Mouse (Mus musculus) thymus, postnatal 4 days (tissue): ENCODE results near the gene Mdm2.
A peak's percentile ranks its signal among the peaks of the same experiment; 100 is the strongest.
"Not testable (repeated sequence)": the region's sequence is repeated elsewhere in the genome, so short reads cannot be mapped to it uniquely, and the experiment has no call there.

Experiments used
- DNase-seq: peaks from one replicate; pipeline ENCODE4 v3.0.0; 2021

The Mdm2 gene

DNA sequence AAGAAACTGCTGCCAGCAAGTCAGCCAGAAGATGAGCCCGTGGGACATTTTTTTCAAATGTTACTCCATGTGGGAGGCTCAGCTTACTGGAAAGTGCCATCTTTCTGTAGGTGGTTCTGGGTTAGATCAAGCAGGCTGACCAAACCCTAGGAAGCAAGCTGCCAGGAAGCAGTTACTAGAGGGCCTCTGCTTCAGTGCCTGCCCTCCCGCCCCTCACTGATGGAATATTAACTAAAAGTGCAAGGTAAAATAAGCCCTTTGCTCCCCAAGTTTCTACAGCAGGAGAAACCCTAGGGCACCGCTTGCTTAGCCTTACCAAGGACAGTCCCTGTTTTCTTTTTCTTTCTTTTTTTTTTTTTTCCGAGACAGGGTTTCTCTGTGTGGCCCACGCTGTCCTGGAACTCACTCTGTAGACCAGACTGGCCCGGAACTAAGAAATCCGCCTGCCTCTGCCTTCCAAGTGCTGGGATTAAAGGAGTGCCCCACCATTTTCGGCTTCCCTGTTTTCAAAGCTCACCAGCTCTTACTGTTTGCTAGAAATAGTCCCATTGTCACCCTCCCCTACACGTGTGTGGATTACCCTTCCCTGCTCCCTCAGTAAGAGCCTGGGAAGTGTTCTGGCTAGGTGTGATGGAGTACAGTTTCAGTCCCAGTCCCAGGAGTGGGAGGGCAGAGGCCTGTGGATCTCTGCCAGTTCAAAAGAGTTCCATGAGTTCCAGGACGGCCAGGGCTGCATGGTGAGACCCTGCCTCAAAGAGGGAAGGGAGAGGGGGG is 37.9 kb upstream of the Mdm2 start:
- no peak for DNase-seq

DNA sequence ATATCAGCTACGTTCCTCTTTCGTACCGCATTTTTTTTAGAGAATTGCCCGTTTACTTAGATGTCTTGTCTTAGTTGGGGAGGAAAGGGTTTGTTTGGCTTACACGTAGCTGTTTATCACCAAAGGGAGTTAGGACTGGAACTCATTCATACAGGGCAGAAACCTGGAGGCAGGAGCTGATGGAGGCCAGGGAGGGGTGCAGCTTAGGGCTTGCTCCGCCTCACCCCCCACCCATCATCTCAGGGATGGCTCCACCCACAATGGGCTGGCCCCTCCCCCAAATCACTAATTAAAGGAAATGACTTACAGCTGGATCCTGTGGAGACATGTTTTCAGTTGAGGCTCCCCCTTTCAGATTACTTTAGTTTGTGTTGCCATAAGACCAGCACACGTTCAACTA is 37.2 kb upstream of the Mdm2 start:
- DNase-seq, result no peak

DNA sequence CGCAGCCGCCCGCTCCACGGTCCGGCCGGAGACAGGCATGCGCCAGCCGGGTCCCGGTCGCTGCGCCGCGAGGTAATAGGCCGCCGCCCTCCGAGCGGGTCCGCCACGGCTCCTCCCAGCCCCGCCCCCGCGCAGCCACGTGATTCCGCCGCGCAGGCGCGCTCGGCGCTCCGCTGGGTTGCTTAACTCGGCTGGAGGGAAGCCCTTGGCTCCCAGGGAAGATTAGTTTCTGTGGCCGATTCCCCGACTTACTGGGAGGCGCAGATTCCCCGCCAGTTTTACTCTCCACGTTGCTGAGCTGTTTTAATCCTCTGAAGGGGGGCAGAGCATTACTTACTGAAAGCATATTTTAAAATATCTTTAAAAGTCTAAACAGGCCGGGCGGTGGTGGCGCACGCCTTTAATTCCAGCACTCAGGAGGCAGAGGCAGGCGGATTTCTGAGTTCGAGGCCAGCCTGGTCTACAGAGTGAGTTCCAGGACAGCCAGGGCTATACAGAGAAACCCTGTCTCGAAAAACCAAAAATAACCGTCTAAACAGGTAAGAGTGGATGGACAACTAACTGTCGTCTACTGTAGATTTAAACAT is 35.8 kb upstream of the Mdm2 start, which contains the start of gene Slc35e3:
Slc35e3 (minus strand) TSS at position 69 of the 587 bp plus-strand sequence.
- DNase-seq, result peak; percentile 99

DNA sequence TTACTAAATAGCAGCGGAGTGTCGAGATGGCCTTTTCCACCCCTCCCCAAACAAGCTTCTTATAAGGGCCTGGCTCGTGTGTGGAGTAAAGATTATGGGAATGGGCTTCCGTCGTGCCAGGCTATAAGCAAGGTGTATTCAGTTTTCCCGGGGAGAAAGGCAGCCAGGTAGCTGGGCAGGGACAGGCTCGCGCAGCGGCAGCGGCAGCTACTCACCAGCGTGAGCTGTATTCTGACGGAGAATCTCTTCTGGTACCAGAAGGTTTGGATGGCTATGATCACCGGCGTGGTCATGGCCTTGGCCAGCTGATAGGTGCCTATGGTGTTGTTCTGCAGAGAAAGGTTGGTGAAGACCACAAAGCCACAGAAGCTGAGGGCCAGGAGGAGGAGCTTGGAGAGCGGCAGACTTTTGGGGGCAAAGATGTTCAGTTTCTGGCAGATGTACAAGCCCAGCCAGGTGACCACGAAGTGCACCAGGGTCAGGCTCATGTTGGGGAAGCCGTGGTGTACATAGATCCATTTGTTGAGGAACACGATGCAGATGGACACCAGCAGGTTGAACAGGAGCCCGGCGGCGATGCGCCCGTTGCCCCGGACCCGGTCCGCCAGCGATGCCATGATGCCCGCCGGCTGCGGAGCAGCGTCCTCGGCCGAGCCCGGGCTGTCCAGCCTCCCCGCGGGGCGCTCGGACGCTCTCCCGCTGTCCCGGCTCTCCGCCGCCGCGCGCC is 35.2 kb upstream of the Mdm2 start:
- DNase-seq, result peak; percentile 46

DNA sequence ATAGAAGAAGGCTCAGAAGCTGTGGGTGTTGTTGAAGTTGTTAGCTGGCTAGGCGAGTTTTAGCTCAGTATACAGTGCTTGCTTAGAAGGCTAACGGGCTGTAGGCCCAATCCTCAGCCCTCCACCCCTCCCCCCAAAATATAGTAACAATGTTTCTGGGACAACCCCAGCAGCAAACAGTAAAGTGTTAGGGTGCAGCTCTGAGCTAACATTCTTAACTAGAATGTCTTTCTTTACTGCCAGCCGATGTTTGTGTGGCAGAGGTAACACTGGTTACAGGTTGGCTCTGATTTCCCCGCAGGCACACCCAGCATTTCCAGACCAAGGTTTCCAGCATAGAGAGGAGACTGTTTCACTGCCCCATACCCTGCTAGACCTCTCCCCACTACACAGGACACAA is 33.4 kb upstream of the Mdm2 start:
- no peak for DNase-seq

DNA sequence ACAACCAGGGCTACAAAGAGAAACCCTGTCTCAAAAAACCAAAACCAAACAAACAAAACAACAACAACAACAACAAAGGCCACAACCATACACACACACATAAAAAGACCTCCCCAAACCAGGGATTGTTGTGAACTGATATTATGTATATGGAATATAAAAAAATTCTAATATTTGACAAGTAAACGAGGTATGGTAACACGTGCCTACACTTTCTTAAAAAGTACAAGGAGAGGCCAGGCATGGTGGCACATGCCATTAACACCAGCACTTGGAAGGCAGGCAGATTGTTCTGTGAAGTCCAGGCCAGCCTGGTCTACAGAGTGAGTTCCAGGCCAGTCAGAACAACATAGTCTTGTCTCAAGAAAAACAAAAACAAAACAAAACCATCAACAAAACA is 32.6 kb upstream of the Mdm2 start:
- no peak for DNase-seq

DNA sequence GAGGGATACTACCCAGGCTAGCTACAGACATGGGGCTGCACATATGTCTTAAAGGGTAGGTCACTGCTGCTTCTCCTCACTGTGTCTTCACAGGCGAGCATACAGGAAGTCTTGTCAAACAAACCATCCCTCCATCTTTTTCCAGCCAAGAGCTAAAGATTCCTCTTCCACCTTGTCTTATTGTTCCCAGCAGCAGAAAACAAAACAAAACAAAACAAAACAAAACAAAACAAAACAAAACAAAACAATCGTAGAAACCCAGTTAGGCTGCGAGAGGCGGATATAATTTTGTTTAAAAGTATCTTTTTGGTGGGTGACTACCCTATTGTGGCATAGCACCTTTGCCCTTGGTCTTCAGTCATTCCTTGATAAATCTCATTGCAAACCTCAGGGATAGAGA is 32.1 kb upstream of the Mdm2 start:
- no peak for DNase-seq

DNA sequence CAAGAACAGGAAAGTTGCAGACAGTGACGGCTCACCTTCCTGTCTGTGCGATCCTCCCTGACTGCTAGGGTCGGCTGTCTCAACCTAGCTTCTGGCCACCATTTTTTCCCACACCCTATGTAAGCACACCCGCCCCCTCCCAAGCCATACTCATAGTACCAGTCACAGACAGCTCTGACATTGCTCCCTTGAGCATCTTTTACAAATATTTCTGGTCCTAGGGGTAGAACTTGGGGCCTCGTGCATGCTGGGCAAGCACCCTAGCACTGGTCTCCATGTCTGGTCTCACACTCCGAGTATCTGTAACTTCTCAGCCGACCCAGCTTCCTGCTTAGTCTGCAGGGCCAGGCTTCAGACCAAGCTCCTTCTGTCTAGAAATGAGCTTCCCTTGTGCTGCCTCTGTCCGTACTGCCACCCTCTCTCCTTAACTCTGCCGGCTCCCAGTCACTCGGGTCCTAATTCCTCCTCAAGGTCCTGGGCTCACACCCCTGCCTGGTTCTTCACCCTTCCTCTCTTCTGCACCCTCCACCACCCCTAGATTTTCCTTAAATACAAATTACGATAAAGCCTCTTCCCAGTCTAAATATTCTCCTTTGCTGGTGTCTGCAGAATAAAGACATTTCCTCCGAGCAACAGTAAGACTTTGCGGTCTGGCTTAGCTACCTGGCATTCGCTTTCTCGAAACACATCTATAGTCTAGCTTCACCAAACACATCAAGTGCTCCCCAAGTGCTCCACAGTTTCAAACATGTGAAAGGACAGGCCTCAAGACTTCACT is 31.3 kb upstream of the Mdm2 start:
- no peak for DNase-seq

DNA sequence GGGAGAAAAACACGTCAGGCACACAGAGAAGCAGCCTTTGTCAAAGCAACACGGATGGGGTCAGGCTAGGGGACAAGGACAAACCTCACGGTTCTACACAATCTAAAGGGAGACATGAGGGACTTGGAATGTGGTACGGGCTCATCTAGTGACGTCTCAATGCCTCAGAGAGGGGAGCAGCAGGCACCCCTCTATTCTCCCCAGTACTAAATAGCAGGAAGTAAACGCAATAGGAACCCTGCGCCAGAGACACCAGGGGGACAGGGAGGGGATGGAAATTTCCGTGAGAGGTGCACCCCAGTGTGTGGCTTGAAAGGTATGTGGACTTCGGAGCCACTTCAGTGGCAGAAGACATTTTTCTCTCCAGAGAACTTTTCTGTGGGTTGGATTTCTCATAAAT is 30.4 kb upstream of the Mdm2 start:
- DNase-seq, result no peak

DNA sequence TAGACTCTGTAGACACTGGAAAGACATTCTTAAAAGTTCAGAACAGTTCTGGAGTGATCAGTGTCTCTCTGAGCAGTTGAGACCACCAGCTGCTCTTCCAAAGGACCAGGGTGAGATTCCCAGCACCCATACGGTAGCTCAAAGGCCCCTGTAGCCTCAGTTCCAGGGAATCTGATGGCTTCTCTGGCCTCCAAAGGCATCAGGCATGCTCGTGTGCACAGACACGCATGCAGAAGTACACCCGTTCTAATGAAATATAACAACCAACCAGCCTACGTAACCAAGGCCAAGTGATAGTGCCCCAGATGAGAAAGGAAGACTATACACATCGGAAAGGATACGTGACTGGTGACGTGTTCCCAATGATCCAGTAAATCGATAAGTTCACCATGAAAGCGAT is 29.6 kb upstream of the Mdm2 start:
- no peak for DNase-seq

DNA sequence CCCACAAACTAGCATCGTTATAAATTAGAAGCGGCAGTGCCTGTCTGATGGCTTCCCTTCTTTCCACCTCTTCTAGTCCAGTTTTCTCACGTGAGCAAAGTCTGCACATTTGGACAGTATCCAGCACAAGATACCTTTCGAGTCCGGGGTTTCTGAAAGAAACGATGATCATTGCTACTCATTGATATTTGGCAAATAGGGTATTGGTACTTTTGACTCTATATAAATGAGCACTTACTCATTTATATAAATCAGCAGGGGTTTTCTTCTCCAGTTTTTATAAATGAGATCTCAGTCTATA is 29.0 kb upstream of the Mdm2 start:
- DNase-seq, result no peak

DNA sequence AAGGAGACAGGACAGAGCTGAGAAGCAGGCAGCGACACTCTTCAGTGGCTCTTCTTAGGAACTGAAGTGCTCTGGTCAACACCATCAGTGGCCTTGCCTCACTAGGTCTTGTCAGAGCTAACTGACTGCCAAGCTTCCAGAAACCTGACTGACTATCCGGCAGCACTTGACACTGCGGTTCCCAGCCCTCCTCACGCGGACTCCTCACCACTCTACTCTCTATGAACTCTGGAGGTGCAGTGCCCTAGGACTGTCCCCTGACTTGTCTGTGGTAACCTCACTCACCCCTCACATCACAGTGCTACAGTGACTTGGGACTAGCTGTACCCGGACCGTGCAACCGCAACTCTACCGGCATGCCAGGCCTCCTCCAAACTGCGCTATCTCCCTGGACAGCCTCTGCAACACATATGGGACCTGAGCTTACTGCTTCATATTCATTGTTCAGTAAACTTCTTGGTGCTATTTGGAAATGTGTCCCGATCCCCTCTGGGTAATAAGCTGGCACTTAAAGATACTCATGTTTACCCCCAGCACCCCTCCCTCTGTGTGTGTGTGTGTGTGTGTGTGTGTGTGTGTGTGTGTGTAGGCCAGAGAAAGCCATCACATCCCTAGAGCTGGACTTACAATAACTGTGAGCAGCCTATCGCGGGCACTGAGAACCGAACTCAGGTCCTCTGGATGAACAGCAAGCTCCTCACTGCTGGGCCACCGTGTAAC is 28.5 kb upstream of the Mdm2 start:
- no peak for DNase-seq

DNA sequence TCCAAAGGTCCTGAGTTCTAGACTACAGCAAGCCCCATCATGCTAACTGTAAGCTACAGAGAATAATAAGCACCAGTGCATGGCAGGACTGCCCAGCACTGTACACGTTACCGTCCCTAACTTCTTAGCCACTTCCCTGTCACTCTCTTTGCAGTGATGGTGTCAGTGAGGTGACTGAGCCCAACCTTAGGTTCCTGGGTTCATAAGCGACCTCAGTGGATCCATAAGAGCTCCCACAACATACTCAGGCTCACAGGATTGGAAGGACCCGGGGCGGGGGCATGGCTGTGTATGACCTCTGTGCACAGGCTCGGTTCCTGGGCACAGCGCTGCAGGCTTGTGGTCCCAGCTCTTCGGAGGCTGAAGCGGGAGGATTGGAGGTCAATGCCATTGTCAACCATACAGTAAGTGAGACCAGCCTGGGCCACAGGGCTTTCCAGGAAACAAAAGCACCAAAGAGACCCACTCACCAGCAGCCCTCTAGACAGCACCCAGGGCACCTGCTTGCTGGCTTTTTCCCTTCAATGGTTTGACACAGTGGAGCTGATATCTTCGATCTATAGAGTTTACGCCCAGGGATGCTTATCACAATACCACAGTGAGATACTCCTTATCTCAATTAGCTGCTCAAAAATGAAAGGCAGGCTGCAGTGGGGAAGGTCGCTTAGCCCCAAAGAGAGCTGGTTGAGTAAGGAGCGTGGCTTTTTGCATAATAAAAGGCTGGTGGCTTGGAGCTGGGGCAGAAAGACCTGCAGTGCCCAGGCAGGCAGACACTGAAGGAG is 27.8 kb upstream of the Mdm2 start:
- no peak for DNase-seq

DNA sequence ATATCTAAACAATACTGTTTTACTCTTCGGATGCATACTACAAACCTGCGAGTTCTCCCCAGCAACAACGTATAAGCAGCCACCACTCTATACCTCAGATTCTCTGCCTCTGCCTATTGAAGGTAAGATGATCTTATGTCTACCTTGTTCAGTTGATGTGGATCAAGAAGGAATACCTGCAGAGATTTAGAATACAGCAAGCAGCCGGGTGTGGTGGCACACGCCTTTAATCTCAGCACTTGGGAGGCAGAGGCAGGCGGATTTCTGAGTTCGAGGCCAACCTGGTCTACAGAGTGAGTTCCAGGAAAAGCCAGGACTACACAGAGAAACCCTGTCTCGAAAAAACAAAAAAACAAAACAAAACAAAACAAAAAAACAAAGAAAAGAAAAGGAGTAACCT is 26.9 kb upstream of the Mdm2 start:
- not testable (repeated sequence) for DNase-seq

DNA sequence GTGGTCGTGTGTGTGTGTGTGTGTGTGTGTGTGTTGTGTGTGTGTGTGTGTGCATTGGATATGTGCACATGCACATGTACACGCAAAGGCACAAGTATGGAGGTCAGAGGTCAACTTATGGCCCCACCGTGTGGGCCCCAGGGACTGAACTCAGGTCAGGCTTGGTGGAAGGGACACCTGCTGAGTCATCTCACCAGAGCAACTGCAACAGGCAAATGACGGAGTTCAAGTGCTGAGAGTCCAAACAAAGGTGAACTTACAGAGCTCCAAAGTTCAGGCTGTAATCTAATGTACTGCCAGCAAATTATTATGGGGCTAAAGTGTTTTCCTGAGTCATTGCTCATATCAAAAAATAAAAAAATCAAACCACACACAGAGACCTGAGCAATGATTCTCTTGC is 26.5 kb upstream of the Mdm2 start:
- DNase-seq, result no peak

DNA sequence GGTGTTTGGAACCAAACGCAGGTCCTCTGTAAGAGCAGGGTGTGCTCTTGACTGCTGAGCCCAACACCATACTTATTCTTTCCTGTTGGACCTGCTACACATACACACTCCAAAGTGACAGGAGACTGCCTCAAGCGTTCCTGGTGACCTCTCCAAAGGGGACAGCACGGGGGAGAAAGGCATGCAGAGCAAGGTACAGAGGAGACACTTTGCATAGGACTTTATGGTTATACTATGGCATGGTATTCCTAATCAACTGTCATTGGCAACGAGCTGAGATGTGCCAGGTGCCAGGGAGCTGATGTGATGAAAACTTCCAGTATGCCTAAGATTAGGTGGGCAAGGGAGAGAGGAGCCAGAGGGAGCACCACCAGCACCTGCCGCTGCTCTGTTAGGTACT is 26.0 kb upstream of the Mdm2 start:
- DNase-seq, result no peak

DNA sequence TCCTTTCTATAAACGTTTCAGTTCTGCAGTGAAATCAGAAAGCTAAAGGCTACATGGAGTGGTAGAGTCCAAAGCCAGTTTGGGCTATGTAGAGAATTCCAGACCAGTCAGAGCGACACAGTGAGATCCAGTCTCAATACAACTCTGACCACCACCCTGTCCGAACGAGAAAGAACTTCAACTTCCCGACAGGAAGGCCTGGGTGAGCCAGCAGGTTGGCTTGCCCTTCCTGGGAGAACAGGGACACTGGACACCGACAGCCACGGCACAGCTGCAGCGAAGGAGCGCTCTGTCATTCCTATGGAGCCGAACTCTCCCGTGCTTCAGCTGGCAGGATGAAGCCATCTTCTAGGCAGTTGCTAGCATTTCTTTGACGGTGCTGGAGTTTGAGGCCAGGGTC is 24.8 kb upstream of the Mdm2 start:
- not testable (repeated sequence) for DNase-seq

DNA sequence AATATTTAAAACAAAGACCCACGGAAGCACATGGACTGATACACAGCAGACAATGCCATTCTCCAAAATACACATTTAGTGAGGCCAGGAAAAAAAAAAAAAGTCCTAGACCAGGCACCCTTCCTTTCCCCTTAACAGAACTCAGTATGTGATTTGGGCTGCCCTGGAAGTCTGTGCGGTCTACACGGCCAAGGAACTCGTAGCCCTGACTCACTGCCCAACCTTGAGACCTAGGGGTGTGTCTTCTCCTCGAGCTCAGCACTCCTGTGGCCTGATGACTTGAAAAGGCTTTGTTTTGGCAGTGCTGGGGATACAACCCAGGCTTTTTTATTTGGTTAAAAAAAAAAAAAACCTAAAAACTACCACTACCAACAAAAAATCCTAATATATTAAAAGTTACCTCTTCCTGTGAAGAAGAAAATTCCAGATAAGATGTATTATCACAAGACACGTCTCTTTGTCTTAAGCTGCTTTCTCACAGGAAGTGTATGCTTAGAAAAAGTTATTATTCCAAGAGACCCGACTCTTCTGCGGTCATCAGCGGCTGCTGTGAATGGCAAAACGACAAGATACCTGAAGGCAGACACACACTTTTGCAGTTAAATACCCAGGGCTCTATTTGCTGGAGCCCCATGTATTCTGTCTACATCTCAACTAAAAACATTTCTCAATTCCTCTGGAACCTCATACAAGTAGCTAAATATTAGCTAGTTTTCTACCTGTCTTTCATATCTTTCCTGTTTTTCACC is 23.7 kb upstream of the Mdm2 start:
- not testable (repeated sequence) for DNase-seq

DNA sequence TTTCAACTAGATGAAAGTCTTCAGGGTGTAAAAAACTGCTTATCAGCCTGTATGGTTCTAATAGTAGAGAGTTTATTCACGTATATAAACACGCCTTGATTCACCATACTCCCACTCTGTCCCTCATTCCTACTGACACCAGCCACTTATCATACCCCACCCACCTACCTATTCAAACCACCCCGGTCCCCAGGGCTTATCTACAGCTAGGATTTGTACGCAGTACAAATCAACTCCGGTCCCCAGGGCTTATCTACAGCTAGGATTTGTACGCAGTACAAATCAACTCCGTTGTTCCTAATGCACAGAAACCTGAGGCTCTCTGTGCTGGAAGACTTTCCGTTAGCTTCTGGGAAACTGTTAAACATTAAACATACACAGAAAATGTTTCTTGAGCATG is 23.1 kb upstream of the Mdm2 start:
- not testable (repeated sequence) for DNase-seq

DNA sequence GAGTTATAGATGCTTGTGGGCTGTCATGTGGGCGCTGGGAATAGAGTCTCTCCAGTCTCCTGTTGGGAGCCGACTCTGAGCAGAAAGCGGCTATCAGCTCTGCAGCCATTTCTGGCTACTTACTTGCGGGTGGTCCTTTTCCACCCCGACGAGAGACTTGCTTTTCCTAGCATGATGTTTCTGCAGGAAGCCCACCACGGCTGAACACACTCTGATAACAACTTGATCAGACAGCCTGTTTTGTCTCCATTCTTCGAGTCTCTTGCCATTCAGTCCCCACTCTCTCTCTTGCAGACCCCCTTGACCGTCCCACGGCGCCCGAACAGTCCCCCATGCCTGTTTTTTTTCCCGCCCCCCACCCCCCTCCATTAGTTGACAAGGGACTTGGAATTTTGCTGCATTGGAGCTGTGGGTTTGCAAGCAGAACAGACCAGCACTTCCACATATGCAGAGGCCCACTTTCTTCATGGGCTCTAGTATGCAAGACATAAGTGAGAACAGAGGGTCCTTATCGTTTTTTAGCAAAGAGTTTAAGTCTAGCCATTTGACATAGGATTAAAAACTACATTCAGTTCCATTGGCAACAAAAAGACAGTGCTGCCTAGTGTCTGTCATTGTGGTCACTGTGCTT is 22.5 kb upstream of the Mdm2 start:
- DNase-seq, result no peak

DNA sequence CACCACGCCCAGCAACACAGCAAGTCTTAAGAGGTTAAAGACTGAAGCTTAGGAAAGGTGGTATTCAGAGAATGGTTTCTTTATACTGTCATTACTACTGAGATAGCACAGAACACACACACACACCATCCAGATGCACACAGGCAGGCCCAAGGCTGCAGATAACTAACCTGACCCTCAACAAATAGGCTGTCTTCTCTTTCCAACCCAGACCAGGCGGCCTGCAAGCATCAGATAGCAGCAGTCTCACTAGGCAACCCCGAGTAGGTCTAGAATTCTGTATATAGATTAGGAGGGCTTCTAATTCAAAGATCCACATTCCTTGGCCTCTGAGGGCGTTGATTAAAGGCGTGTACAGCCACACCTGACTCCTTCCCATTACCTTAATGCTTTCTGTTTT is 21.6 kb upstream of the Mdm2 start:
- no peak for DNase-seq
